Mouse (Mus musculus): Measurements from ENCODE around the gene Msh5.

GRCm38 (mm10) chr17:35024261-35024660 lies 22.3 kb downstream of the Msh5 start:
- TF ChIP-seq TAL1 (IDR thresholded peaks at IDR 0.05; ENCODE audit: low read length): no peak
- TF ChIP-seq GATA1 (IDR thresholded peaks at IDR 0.05; ENCODE audit: low read length): no peak

All from erythroblast, embryonic 14.5 days (primary cell).